Mouse (Mus musculus): Measurements from ENCODE around the gene Gtf3c4. TPM values are rescaled to one million over a fixed set of nuclear protein-coding genes. Genes with fewer than 3 reads are reported as not detected.

Gene Gtf3c4
- 31.6 TPM for polyA plus RNA-seq (2014; fragmentation: Illumina TruSeq; extraction: RNeasy Lipid Tissue Mini Kit (QIAGEN cat#74804); ENCODE audit: low read depth, low replicate concordance)

DNA sequence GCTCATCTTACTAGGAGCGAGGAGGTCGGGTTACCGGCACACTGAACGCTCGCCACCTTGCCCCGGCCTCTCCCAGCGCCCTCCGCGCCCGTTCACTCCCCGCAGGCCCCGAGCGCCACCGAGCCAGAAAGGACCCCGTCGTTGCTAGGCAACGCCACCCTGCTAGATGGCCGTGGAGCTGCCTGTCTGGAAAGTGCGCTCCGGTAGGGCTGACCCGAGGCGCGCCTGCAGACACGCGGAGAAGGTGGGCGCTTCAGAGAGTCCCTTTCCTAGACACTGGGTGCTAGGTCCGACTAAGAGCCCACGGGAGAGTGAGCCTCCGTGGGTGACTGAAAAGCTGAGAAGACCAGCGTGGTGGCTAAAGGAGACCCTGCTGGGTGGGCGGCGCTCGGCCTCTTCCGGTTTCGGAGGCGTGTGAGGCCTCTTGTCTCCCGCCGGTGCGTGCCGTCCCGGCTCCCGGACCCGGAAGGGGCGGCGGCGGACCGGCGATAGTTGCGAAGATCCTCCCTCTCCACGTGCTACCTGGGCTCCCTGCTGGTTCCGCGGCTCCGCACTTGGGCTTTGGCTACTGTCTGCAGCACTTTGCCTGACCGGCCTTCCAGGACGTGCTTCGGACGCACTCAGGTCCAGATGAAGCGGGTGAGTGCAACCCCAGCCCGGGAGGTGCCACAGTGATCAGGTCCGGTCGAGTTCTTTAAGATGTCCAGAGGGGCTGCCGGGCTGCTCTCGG lies at the start of gene Gtf3c4, which contains the start of gene Ddx31:
Gene Gtf3c4 (minus strand): TSS at position 139 of the 730 bp plus-strand sequence.
Gene Ddx31 (plus strand): TSS at position 185 of the 730 bp plus-strand sequence.

Other genes starting within 250 kb of the Gtf3c4 start
- not detected for gene Gfi1b, start 218.4 kb downstream of the Gtf3c4 start, polyA plus RNA-seq (2014; fragmentation: Illumina TruSeq; extraction: RNeasy Lipid Tissue Mini Kit (QIAGEN cat#74804); ENCODE audit: low read depth, low replicate concordance)
- 7.3 TPM for gene Tsc1, start 199.1 kb downstream of the Gtf3c4 start, polyA plus RNA-seq (2014; fragmentation: Illumina TruSeq; extraction: RNeasy Lipid Tissue Mini Kit (QIAGEN cat#74804); ENCODE audit: low read depth, low replicate concordance)
- gene Spaca9, start 140.6 kb downstream of the Gtf3c4 start, polyA plus RNA-seq (2014; fragmentation: Illumina TruSeq; extraction: RNeasy Lipid Tissue Mini Kit (QIAGEN cat#74804); ENCODE audit: low read depth, low replicate concordance) = not detected
- gene Ak8, start 140.2 kb downstream of the Gtf3c4 start, polyA plus RNA-seq (2014; fragmentation: Illumina TruSeq; extraction: RNeasy Lipid Tissue Mini Kit (QIAGEN cat#74804); ENCODE audit: low read depth, low replicate concordance) = not detected
- 10.7 TPM for gene Ddx31, start within 50 bp of the Gtf3c4 start, polyA plus RNA-seq (2014; fragmentation: Illumina TruSeq; extraction: RNeasy Lipid Tissue Mini Kit (QIAGEN cat#74804); ENCODE audit: low read depth, low replicate concordance)
- gene Barhl1, start 76.3 kb upstream of the Gtf3c4 start, polyA plus RNA-seq (2014; fragmentation: Illumina TruSeq; extraction: RNeasy Lipid Tissue Mini Kit (QIAGEN cat#74804); ENCODE audit: low read depth, low replicate concordance) = not detected
- not detected for gene Cfap77, start 214.7 kb upstream of the Gtf3c4 start, polyA plus RNA-seq (2014; fragmentation: Illumina TruSeq; extraction: RNeasy Lipid Tissue Mini Kit (QIAGEN cat#74804); ENCODE audit: low read depth, low replicate concordance)
- 8.7 TPM for gene Ttf1, start 219.9 kb upstream of the Gtf3c4 start, polyA plus RNA-seq (2014; fragmentation: Illumina TruSeq; extraction: RNeasy Lipid Tissue Mini Kit (QIAGEN cat#74804); ENCODE audit: low read depth, low replicate concordance)